Mouse (Mus musculus) stomach, embryonic 14.5 days (tissue): Measurements from ENCODE around the gene Ncs1. TPM values are rescaled to one million over a fixed set of nuclear protein-coding genes. Genes with fewer than 3 reads are reported as not detected.

Source experiments
- ATAC-seq: fragments of 200-750 bp; cut with Nextera tagmentation; 2 replicates; pipeline ENCODE4 v1.8.0; 2017; ENCODE audit warnings: low read depth, moderate TSS enrichment; ENCODE audit not compliant: insufficient number of reproducible peaks, insufficient read depth, low FRiP score
- H3K27ac ChIP-seq: fragments of 300-500 bp; sonication (generic); 2 replicates; pipeline ENCODE4 v1.5.1; 2014; ENCODE audit warnings: mild to moderate bottlenecking, low read length, moderate library complexity, mixed read lengths
- H3K27me3 ChIP-seq: fragments of 300-500 bp; sonication (generic); 2 replicates; pipeline ENCODE4 v1.6.1; 2014; ENCODE audit warnings: low read length, control low read depth, mixed read lengths; ENCODE audit not compliant: control insufficient read depth, insufficient read depth
- H3K36me3 ChIP-seq: fragments of 300-500 bp; sonication (generic); 2 replicates; pipeline ENCODE4 v1.6.1; 2014; ENCODE audit warnings: mild to moderate bottlenecking, control low read depth, low read length, moderate library complexity, mixed read lengths; ENCODE audit not compliant: control insufficient read depth, insufficient read depth
- H3K4me1 ChIP-seq: fragments of 300-500 bp; sonication (generic); 2 replicates; pipeline ENCODE4 v1.6.1; 2014; ENCODE audit warnings: low read length, control low read depth, mixed read lengths; ENCODE audit not compliant: control insufficient read depth, insufficient read depth
- H3K4me2 ChIP-seq: fragments of 300-500 bp; sonication (generic); replicated peaks from 2 replicates; pipeline ENCODE4 v1.6.1; 2014; ENCODE audit warnings: low read depth, low read length, control low read depth
- H3K4me3 ChIP-seq: fragments of 300-500 bp; sonication (generic); 2 replicates; pipeline ENCODE4 v1.5.1; 2014; ENCODE audit warnings: low read depth, low read length, control low read depth
- H3K9ac ChIP-seq: fragments of 300-500 bp; sonication (generic); replicated peaks from 2 replicates; pipeline ENCODE4 v1.6.1; 2014; ENCODE audit warnings: low read depth, mild to moderate bottlenecking, control low read depth, low read length, moderate library complexity, mixed read lengths
- H3K9me3 ChIP-seq: fragments of 300-500 bp; sonication (generic); 2 replicates; pipeline ENCODE4 v1.6.1; 2016; ENCODE audit warnings: low read depth, low read length, control low read depth; ENCODE audit not compliant: control insufficient read depth
- WGBS: fragments of 180-500 bp; shearing (Covaris S2); extraction: QIAGEN DNeasy Blood & Tissue Kit; methylation state at CpG from one replicate; pipeline ENCODE4 v1.1.7; 2014; 5-methylcytosine and 5-hydroxymethylcytosine counted together
- polyA plus RNA-seq: library from polyadenylated mRNA; unstranded; fragments of >200 nt; fragmentation: Nextera tagmentation; extraction: Ambion mirVana; gene quantifications from 2 replicates; pipeline ENCODE4 v1.2.1, GENCODE M21; 2014

Gene Ncs1
- polyA plus RNA-seq, 1 experiment from 2014 or later, result 36.0 TPM

DNA sequence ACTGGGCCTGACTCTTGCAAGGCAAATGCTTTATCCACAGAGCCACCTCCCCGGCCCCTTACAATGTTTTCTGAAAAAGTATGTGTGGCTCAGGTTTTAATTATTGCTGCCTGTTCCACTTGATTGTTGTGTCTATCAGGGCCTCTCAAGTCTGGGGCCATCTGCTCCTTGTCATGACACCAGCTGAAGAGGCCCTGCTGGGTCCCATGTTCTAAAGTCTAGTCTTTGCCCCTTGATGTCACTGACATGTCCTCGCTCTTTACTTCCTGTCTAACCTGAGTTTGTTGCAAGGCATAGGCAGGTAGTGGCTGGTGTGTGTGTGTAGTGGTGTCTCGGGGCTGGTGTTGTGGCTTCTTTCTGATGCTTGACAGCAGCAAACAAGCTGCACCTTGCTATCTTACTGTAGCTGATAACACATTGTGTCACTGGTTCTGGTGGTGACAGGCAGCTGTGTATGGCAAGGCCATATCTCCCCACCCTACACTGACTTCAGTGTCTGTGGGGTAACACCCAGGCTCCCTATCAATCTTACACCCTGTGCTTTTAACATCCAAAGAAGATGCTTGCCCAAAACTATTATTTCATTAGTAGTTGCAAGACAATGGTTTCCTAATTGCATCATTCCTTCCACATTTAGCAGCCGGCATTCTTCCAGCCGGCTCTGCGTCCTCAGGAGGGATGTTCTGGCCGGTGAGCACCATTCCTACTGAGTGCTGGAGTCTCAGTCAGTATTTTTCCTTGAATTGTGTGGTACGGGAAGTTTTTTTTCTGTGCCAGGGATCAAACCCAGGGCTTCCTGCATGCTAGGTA, 96.3 kb downstream of the Ncs1 start:
- 62% methylated on average over 8 of the region's 8 CpGs for WGBS
- H3K27me3 ChIP-seq, result no peaks in the 10 kb centered on the region

More for the DNA sequence above, 96.3 kb downstream of the Ncs1 start:
- ATAC-seq, result no peak
- no peak overlapping the region for H3K27ac ChIP-seq
- H3K4me1 ChIP-seq, result peaks cover 28% of the 10 kb centered on the region
- no peaks in the 10 kb centered on the region for H3K36me3 ChIP-seq
- no peak overlapping the region for H3K4me3 ChIP-seq
- H3K4me2 ChIP-seq, result no peak overlapping the region
- H3K9ac ChIP-seq, result no peak overlapping the region
- no peaks in the 10 kb centered on the region for H3K9me3 ChIP-seq

Other genes starting within 250 kb of the Ncs1 start
- gene Fnbp1, start 103.8 kb upstream of the Ncs1 start, polyA plus RNA-seq, result 36.5 and 39.2 TPM in 2 replicates
- 33.5 and 39.8 TPM in 2 replicates for gene Gpr107, start 93.5 kb upstream of the Ncs1 start, polyA plus RNA-seq
- 4.1 and 4.6 TPM in 2 replicates for gene Hmcn2, start 68.6 kb downstream of the Ncs1 start, polyA plus RNA-seq
- 34.3 and 54.4 TPM in 2 replicates for gene Ass1, start 224.4 kb downstream of the Ncs1 start, polyA plus RNA-seq